Mouse (Mus musculus) kidney, adult 18-20 months (tissue): ENCODE data around the gene Paqr5.

Experiments used
- DNase-seq: peaks from one replicate; pipeline ENCODE4 v3.0.0; 2021

The Paqr5 gene

GRCm38 (mm10) chr9:62008360-62008759 lies 18.3 kb downstream of the Paqr5 start:
- peak; percentile 85 for DNase-seq

DNA sequence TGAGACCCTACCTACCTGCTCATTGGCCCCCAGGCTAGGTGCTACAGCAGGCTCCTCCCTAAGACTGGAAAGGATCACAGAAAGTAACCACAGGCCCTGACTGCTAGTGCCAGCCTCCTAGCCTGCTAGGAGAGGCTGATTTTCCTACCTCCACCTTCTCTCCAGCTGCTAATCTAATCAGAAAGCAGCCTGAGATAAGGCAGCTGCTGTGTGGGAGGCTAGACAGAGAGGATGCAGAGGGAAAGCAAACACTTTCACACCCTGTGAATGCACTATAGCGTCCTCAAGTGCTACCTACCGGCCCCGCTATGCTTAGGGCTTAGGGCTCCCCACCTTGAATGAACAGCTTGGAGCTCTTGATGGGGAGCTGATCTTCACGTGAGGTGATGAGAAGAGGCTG lies 19.6 kb downstream of the Paqr5 start:
- no peak for DNase-seq

- DNase-seq, result no peak
These were observed 23.0 kb downstream of the Paqr5 start for GRCm38 (mm10) chr9:62003611-62004010.

DNA sequence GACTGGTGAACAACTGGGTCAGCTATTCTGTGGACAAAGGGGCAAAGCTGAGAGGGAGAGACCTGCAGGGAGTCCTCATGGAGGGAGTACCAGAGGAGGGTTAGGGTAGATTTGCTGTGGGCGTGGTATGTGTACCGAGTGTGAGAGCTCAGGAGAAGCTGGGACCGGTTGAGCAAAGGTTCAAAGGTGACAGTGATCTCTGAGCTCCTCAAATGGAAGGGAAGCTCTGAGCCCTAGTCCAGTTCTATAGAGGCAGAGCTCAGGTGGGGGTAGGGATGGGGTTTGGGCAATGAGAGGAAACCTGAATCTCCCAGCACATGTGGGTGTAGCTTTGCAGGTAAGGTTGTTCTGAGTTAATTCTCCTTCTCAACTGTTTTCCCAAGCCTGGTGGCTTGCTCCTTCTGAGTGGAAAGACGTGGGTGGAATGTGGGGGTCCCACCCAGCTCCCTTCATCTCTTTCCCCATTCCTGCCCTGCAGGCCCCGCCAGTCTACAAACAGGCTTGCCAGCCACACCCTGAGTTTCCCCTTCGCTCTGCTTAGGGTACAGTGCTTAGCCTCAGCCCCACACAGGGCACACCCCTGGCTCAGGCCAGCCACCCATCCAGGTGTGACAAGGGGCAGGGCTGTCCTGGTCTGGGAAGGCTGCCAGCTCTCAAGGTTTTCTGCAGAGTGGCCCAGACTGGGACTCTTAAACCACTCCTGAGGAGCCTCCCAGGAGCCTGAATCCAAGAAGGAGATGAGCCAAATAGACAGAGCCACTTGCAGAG lies 26.8 kb downstream of the Paqr5 start:
- peak; percentile 87 for DNase-seq

DNA sequence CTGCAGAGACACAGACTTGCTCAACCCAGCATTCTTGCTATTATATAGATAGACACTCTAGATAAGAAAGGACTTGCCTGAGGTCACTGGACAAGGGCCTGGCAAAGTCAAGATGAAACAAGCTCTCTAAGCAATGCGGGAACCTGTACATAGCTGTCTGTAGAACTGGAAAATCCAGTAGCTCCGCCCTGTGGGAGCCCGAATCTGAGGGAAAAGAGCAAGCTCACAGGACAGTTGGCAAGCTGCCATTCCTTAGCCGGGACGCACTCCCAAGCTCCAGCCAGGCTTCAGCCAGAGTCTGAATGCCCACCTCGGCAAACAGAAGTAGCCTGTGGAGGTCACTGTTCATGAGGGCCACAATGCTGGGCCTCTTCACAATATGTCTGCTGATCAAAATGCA lies 28.8 kb downstream of the Paqr5 start:
- peak; percentile 85 for DNase-seq

DNA sequence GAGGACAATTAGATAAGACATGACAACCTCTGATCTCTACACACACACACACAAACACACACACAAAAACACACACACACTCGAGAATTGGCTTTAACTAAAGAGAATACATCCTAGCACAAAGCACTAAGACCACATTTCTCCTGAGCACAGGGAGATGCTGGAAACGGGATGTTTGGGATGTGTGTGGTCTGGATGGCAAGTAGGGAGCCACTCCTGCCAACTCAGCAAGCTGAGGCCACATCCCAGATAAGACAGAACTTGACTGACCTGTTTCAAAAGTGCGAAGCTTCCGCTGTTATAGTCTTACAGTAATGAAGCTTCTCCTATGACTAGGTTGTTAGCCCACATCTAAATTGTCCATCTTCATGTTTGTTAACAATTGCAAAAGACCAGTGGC lies 35.5 kb downstream of the Paqr5 start:
- DNase-seq, result no peak

DNA sequence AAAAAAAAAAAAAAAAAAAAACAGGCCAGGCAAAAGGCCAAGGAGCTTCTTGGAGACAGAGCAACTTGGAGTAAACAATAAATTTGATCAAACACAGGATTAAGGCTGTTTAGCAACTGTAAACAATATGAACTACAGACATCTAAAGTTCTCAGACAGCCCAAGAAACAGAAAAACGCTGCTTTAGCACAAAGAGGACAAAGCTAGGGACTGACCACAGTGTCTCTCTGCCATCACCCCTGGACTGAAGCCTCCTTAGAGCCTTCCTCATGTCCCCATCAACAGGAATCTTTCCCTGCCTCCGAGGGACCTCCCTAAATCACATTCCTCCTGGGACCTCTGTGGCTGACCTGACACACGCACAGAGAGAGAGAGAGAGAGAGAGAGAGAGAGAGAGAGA lies 35.9 kb downstream of the Paqr5 start:
- no peak for DNase-seq

DNA sequence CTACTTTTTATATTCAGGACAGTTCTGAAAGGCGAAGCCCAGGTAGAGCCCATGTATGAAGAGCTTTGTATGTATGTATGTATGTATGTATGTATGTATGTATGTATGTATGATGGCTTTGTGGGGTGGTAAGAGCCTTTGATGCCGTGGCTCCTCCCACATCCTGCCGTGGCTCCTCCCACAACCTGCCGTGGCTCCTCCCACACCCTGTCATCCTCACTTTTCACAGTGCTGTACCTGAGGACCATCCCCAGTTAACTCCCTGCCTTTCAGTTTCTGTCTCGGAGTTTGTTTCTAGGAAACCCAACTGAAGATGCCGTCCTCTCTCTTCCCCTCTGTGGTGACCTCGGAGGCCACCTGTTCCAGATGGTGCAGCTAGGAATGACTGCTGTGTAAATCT lies 40.6 kb downstream of the Paqr5 start:
- no peak for DNase-seq

GRCm38 (mm10) chr9:61985183-61985863 lies 41.3 kb downstream of the Paqr5 start:
- peak; percentile 75 for DNase-seq

- DNase-seq, result no peak
These were observed 43.6 kb downstream of the Paqr5 start for GRCm38 (mm10) chr9:61982940-61983620.

DNA sequence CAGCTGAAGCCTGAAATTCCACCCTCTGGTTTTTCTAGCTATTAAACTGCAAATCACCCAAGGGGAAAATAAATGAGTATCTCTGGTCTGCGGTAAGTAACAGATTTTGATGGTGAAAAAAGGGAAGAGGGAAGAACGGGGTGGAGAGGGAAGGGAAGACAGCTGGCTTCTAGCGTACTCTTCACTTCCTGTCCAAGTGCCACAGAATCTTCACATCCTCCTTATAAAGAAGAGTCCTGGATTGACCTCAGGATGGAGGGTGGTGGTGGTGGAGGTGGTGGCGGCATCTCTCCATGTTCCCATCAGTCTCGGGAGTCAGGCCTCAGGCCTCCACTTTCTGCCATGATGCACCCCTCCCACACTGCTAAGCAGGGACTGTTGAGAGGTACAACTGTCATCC lies 44.8 kb downstream of the Paqr5 start:
- no peak for DNase-seq

- no peak for DNase-seq
These were observed 46.7 kb downstream of the Paqr5 start for GRCm38 (mm10) chr9:61979983-61980382.

DNA sequence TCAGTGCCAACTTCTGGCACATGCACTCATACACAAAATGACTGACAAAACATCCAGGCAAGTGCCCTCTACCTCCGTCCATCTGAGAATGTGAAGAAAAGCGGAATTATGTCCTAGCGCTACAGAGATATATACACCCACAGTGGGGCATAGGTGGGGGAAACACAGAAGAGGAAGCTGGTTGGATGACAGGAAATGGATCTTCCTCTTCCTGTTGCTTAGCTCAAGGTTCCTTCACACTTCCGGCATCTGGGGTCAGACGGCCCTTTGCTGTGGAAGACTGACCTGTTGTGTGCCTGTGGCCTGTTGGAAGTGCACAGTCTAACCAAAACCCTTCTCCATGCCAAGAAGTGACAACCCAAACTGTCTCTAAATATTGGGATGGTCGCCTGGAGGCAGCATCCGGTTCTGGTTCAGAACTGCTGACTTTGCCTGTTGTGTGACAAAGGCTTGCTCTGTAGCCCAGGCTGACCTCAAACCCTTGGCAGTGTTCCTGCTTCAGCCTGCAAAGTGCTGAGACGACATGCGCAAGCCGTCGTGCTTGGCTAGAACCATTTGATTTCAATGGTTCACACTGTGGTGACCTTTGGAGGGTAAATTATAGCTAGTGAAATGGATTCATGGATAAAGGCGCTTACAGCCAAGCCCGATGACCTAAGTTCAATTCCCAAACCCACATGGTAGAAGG lies 49.3 kb downstream of the Paqr5 start:
- DNase-seq, result peak; percentile 25

DNA sequence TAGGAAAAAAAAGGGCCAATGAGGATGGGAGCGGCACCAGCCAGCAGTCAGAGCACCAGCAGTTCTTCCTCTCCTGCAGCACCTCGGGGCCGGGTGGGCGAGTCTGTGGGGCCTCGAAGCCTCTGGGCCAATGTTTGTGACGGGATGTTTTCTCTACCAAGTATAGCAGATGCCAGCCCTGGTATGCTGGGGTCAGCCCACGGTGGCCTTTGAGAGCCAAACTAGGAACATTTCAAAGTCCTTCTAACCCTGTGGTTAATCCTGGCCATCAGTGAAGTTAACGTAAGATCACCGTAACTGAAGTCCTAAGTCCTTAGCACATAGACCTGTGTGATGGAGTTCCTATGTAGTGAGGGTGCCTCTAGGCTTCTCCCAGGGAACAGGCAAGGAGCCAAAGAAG lies 54.6 kb downstream of the Paqr5 start:
- DNase-seq, result no peak

DNA sequence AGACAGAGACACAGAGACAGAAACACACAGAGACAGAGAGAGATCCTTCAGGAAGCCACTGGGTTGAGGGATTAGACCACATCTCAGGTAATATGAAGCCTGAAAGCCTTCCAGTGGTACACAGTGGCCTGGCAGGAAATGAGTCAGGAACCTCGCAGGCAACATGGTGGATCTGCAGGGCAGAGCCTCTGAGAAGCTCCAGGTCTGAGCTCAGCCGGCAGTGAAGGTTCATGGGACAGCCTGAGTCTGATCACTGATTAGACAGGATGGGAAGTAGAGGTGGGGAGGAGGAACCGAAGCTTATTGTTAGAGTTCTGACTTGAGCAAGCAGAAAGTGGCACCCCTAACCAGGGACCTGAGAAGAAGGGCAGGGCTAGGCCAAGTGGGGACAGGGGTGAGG lies 55.6 kb downstream of the Paqr5 start:
- DNase-seq, result no peak

DNA sequence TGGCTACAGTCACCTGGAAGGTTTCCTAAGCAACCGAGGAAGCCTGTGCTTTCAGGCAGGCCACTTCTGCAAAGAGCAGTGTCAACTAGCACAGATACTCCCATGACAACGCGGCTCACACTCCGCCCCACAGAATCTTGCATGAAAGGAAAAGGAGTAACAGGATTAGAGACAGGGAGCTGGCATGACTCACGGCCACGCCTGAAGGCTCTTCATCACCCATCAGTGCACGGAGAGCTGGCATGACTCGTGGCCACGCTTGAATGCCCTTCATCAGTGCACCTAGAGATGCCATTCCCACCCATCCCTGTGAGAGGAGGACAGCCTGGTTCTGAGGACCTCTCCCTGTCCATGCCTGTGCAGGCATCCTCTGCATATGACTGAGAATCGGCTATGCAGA lies 59.3 kb downstream of the Paqr5 start:
- no peak for DNase-seq

DNA sequence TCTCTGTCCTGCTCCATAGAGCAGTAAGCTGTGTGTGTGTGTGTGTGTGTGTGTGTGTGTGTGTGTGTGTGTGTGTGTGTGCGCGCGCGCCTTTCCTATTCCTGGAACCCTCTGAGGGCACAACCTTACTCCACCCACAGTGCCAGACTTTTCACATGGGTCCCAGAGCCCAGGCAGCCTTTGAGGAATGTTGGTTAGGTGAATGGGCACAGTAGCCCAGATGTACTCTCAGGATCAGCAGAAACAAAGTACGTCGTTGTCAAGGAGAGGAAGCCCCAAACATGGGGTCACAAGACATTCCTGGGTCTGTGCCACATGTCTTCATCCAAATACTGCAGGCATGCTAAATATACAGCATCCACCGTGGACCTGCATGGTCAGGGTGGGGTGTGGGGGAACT lies 60.7 kb downstream of the Paqr5 start:
- DNase-seq, result no peak

DNA sequence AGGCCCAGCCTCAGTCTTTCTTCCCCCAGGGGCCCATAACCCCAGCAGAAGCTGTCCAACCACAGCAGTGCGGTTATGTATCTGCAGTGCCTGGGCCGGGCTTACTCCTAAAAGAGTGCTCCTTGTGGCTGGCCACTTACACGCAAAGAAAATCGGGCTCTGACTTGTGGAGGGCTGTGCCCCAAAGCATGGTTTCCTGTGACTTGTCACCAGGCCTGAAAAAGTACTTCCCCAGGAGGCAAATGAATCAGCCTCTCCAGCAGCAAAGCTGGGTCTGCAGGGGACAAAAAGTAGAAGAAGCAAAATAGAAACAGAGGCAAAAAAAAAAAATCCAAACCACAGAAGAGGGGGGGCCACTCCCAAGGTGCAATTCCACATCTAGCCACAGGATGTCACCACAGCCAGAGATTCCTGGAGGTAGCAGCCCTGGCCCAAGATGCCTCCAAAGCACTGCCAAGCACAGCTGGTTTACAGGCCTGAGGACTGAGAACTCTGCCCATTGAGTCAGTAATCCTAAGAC lies 61.2 kb downstream of the Paqr5 start:
- DNase-seq, result peak; percentile 73

DNA sequence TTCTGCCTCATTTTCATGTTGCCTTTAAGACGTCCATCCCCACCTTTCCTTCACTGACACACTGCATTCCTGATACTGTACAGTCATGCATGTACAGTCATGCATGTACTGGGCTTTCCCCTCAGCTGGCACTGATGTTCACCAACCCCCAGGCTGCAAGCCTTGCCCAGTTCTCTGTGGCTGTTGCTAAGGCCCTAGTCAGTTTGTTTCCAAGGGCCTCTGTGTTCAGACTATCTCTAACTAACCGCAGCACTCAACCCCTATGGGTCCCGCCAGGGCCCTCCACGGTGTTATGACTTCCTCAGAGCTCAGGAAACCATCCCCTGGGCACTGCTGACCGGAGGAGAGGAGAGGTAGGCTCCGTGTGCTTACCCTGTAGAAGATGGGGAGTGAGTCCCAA lies 63.3 kb downstream of the Paqr5 start:
- DNase-seq, result no peak

DNA sequence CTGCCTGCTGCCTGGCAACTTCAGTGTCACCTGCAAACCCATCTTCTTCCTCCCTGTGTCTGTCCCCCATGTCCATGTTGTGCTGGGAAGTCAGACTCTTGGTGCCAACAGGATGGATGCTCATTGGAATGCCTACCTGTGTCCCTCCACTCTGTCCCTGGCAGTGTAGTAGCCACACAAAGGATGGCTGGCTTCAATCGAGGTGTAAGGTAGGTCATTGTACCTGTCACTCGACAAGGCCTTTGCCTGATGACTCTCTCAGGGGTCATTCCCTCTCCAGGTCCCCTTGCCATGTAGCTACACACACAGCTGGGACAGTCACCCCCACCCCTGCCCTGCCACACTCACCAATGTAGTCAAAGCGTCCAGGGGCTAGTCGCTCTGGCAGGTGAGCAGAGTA lies 65.5 kb downstream of the Paqr5 start:
- no peak for DNase-seq

GRCm38 (mm10) chr9:61960753-61961152 lies 65.9 kb downstream of the Paqr5 start:
- peak; percentile 72 for DNase-seq

- DNase-seq, result no peak
These were observed 66.6 kb downstream of the Paqr5 start for GRCm38 (mm10) chr9:61959921-61960569.

DNA sequence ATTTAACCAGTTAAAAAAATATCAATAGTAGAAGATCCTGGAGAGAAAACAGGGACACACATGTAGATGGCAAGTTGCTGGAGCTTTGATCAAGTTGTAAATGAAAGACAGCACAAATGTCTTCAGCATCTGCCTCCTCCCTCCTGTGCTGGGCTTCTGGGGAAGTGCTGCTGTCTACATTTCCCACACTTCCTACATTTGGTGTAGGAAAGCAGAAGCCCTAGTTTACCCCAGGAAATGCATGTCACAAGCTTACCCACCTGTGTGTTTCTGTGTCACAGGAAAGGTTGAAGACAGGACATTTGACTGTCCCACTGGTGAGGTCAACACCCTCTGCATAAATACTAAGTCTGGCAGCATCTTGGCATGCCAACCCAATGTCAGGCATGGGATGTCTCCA lies 71.9 kb downstream of the Paqr5 start:
- no peak for DNase-seq
